Mouse (Mus musculus) forebrain, embryonic 11.5 days (tissue): ENCODE results near the gene Lrrc71. TPM values are rescaled to one million over a fixed set of nuclear protein-coding genes. Genes with fewer than 3 reads are reported as not detected.

Experiments
- ATAC-seq: fragments of 200-750 bp; cut with Nextera tagmentation; replicated peaks from 2 replicates; pipeline ENCODE4 v1.8.0; 2017; ENCODE audit warnings: moderate TSS enrichment; ENCODE audit not compliant: low FRiP score
- DNase-seq: peaks from one replicate; pipeline ENCODE4 v3.0.0-alpha.2; 2017; ENCODE audit warnings: low spot score
- H3K27ac ChIP-seq: fragments of 300-500 bp; sonication (generic); 2 replicates; pipeline ENCODE4 v1.5.1; 2014; ENCODE audit warnings: low read depth, low read length
- H3K27me3 ChIP-seq: fragments of 300-500 bp; sonication (generic); 2 replicates; pipeline ENCODE4 v1.6.1; 2014; ENCODE audit warnings: mild to moderate bottlenecking, low read length, mixed read lengths; ENCODE audit not compliant: control insufficient read depth, insufficient read depth
- H3K36me3 ChIP-seq: fragments of 300-500 bp; sonication (generic); 2 replicates; pipeline ENCODE4 v1.6.1; 2014; ENCODE audit warnings: mild to moderate bottlenecking, low read length, moderate library complexity, mixed read lengths; ENCODE audit not compliant: control insufficient read depth, insufficient read depth
- H3K4me1 ChIP-seq: fragments of 300-500 bp; sonication (generic); replicated peaks from 2 replicates; pipeline ENCODE4 v1.6.1; 2014; ENCODE audit warnings: low read length, mixed read lengths; ENCODE audit not compliant: control insufficient read depth, insufficient read depth
- H3K4me2 ChIP-seq: fragments of 300-500 bp; sonication (generic); 2 replicates; pipeline ENCODE4 v1.6.1; 2014; ENCODE audit warnings: low read depth, mild to moderate bottlenecking, low read length, moderate library complexity, mixed read lengths; ENCODE audit not compliant: severe bottlenecking
- H3K4me3 ChIP-seq: fragments of 300-500 bp; sonication (generic); 2 replicates; pipeline ENCODE4 v1.5.1; 2014; ENCODE audit warnings: low read depth, low read length
- H3K9ac ChIP-seq: fragments of 300-500 bp; sonication (generic); 2 replicates; pipeline ENCODE4 v1.6.1; 2014; ENCODE audit warnings: low read length
- H3K9me3 ChIP-seq: fragments of 300-500 bp; sonication (generic); 2 replicates; pipeline ENCODE4 v1.6.1; 2016; ENCODE audit warnings: low read length, mixed read lengths; ENCODE audit not compliant: control insufficient read depth
- WGBS: fragments of 180-500 bp; shearing (Covaris S2); extraction: QIAGEN DNeasy Blood & Tissue Kit; methylation state at CpG from one replicate; pipeline ENCODE4 v1.1.7; 2014; 5-methylcytosine and 5-hydroxymethylcytosine counted together
- polyA plus RNA-seq: library from polyadenylated mRNA; unstranded; fragments of >200 nt; fragmentation: Nextera tagmentation; extraction: Ambion mirVana; gene quantifications from 2 replicates; pipeline ENCODE4 v1.2.1, GENCODE M21; 2014

The Lrrc71 gene
- polyA plus RNA-seq, 1 experiment from 2014 or later: 0.24 TPM

DNA sequence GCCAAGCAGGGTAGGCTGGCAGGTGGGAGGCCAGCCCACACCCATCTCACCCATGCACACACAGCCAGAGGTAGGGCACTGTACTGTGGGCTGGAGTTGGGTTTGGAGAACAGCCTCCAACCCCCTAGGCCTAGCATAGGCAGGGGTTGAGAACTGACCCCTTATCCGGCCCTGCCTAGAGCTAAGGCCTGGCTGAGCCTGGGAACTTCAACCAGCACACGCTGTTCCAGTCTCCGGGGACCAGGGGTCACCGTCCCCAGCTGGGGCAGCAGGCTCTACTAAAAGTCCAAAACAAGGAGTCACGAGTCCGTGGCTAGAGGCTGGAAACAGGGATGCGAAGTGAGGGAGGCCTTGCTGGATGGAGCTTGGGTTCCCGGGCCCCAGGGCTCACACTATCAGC is 19.3 kb upstream of the Lrrc71 start:
- peaks cover 7% of the 10 kb centered on the region; the same call in 1 of the 2 replicates for H3K4me1 ChIP-seq
- H3K9me3 ChIP-seq: no peaks in the 10 kb centered on the region
- H3K27me3 ChIP-seq: peaks cover 11% of the 10 kb centered on the region; the same call in 1 of the 2 replicates
- no peak overlapping the region for H3K9ac ChIP-seq
- H3K36me3 ChIP-seq: no peaks in the 10 kb centered on the region
- no peak overlapping the region for H3K27ac ChIP-seq
- 82% methylated on average over 8 of the region's 8 CpGs for WGBS
- DNase-seq (no peak), ATAC-seq (no peak)
- H3K4me2 ChIP-seq: no peak overlapping the region
- no peak overlapping the region for H3K4me3 ChIP-seq

- peaks cover 7% of the 10 kb centered on the region; the same call in 1 of the 2 replicates for H3K4me1 ChIP-seq
- ATAC-seq (no peak), DNase-seq (no peak)
- no peak overlapping the region for H3K27ac ChIP-seq
- H3K9ac ChIP-seq: no peak overlapping the region
- H3K9me3 ChIP-seq: no peaks in the 10 kb centered on the region
- 84% methylated on average over 3 of the region's 3 CpGs for WGBS
- H3K4me3 ChIP-seq: no peak overlapping the region
- no peaks in the 10 kb centered on the region for H3K36me3 ChIP-seq
- H3K27me3 ChIP-seq: peaks cover 11% of the 10 kb centered on the region; the same call in 1 of the 2 replicates
- H3K4me2 ChIP-seq: no peak overlapping the region
Measured at GRCm38 (mm10) chr3:87766284-87766667, 17.9 kb upstream of the Lrrc71 start.

DNA sequence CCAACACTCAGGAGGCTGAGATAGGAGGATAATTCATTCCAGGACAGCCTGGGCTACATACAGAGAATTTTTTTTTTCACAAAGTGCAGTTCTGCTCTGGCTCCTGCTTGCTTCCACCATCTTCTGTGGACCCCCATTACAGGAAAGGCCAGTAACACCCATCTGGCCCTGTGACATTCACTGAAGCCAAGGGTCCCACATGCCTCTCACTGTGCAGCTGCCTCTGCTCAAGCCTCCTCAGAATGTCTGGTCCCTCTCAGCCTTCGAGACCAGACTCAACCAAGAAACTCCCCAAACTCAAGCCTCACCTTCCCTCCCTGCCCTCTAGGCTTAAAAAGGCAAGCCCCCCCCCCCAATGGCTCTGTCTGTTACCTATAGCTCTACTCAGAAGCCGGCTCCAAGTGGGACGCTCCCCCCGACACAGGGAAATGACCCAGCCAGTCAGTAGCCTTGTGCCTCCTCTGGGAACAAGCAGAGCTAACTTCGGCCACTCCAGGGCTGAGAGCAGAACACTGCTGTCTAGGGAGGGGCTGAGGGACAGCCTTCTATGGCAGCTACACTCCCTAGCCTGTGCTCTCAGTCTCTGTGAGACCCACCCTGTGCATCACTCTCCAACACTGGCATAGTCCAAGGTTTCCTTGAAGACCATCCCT is 17.3 kb upstream of the Lrrc71 start:
- Histone ChIP-seq H3K4me2 (no peak overlapping the region), H3K4me1 (peaks cover 7% of the 10 kb centered on the region; the same call in 1 of the 2 replicates), H3K27me3 (peaks cover 11% of the 10 kb centered on the region; the same call in 1 of the 2 replicates), H3K9ac (no peak overlapping the region), H3K9me3 (no peaks in the 10 kb centered on the region), H3K27ac (0 out of 2 replicates have a peak overlapping the region, but pooled peaks have one; percentile 3), H3K36me3 (no peaks in the 10 kb centered on the region), H3K4me3 (no peak overlapping the region)
- 76% methylated on average over 5 of the region's 5 CpGs for WGBS
- ATAC-seq (no peak), DNase-seq (no peak)

DNA sequence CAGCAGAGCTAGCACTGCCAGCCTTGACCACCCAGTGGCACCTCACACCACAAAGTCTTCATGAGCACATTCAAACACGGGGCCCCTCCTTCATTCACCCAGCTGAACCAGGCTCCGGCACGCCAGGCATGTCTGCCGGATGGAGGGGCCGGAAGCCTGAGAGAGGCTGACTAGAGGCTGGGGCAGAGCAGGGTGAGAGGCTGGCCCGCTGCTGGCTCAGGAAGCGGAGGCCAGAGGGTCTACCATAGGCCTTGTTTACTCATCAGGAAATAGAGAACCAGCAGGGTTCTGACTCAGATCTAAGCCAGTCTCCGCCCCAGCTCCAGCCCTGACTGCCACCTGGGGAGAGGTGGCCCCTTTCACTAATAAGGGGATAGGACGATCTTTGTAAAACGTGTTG is 16.7 kb upstream of the Lrrc71 start:
- Histone ChIP-seq H3K27me3 (peaks cover 11% of the 10 kb centered on the region; the same call in 1 of the 2 replicates), H3K9me3 (no peaks in the 10 kb centered on the region), H3K9ac (no peak overlapping the region), H3K4me2 (no peak overlapping the region), H3K4me1 (peaks cover 7% of the 10 kb centered on the region; the same call in 1 of the 2 replicates), H3K27ac (0 out of 2 replicates have a peak overlapping the region, but pooled peaks have one; percentile 3), H3K4me3 (no peak overlapping the region), H3K36me3 (no peaks in the 10 kb centered on the region)
- ATAC-seq (no peak), DNase-seq (peak; percentile 67)
- WGBS: 12% methylated on average over 10 of the region's 10 CpGs

DNA sequence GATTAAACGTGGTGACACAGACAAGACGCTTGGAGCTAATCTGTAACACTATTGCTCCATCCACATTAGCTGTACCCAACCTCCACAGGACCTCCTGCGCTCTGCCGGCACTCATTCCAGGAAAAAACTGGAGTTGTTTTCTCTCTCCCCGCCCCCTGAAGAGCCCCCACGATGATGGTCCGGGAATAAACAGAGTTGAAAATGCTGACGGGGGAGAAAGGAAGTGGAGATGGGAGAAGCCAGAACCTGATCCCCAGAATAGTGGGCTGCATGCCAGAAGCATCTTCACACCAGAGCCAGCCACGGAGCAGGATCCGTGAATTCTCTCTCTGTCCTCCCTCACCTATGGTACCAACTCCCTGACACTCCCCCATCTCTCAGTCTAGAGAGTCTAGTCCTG is 16.1 kb upstream of the Lrrc71 start:
- Histone ChIP-seq H3K4me1 (peaks cover 7% of the 10 kb centered on the region; the same call in 1 of the 2 replicates), H3K4me2 (no peak overlapping the region), H3K27ac (0 out of 2 replicates have a peak overlapping the region, but pooled peaks have one; percentile 3), H3K4me3 (no peak overlapping the region), H3K36me3 (no peaks in the 10 kb centered on the region), H3K9me3 (no peaks in the 10 kb centered on the region), H3K27me3 (peaks cover 10% of the 10 kb centered on the region; the same call in 1 of the 2 replicates), H3K9ac (no peak overlapping the region)
- ATAC-seq: no peak
- 33% methylated on average over 10 of the region's 10 CpGs for WGBS
- DNase-seq: no peak

- Histone ChIP-seq H3K27ac (no peak overlapping the region), H3K4me2 (0 out of 2 replicates have a peak overlapping the region, but pooled peaks have one; percentile 8), H3K9ac (no peak overlapping the region), H3K27me3 (peaks cover 4% of the 10 kb centered on the region; the same call in 1 of the 2 replicates), H3K36me3 (no peaks in the 10 kb centered on the region), H3K9me3 (no peaks in the 10 kb centered on the region), H3K4me1 (peaks cover 7% of the 10 kb centered on the region; the same call in 1 of the 2 replicates), H3K4me3 (no peak overlapping the region)
- ATAC-seq (no peak), DNase-seq (peak; percentile 60)
- 24% methylated on average over 15 of the region's 15 CpGs for WGBS
Measured at GRCm38 (mm10) chr3:87763683-87764289, 15.4 kb upstream of the Lrrc71 start.

DNA sequence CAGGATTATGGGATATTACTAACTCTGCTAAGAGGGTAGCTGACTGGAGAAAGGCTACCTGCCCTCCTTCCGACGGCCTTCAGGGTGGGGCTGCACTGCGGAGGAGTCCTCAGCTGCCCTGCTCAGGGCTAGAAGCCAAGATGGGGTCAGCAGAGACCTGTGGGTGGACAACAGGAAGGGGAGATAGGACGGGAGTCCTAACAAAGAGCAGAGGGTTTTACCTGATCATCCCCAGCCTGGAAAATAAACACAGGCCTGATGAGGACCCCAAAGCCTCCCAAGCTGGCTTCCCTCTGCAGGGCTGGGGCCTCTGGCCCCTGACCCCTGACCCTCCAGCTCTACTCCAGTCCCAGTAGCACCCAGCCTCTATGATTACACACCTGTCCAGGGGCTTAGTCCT is 14.8 kb upstream of the Lrrc71 start:
- Histone ChIP-seq H3K27ac (no peak overlapping the region), H3K9me3 (no peaks in the 10 kb centered on the region), H3K27me3 (peaks cover under 1% of the 10 kb centered on the region; the same call in 1 of the 2 replicates), H3K4me2 (no peak overlapping the region), H3K4me3 (no peak overlapping the region), H3K36me3 (no peaks in the 10 kb centered on the region), H3K9ac (no peak overlapping the region), H3K4me1 (peaks cover 7% of the 10 kb centered on the region; the same call in 1 of the 2 replicates)
- DNase-seq (no peak), ATAC-seq (no peak)
- 51% methylated on average over 4 of the region's 4 CpGs for WGBS

DNA sequence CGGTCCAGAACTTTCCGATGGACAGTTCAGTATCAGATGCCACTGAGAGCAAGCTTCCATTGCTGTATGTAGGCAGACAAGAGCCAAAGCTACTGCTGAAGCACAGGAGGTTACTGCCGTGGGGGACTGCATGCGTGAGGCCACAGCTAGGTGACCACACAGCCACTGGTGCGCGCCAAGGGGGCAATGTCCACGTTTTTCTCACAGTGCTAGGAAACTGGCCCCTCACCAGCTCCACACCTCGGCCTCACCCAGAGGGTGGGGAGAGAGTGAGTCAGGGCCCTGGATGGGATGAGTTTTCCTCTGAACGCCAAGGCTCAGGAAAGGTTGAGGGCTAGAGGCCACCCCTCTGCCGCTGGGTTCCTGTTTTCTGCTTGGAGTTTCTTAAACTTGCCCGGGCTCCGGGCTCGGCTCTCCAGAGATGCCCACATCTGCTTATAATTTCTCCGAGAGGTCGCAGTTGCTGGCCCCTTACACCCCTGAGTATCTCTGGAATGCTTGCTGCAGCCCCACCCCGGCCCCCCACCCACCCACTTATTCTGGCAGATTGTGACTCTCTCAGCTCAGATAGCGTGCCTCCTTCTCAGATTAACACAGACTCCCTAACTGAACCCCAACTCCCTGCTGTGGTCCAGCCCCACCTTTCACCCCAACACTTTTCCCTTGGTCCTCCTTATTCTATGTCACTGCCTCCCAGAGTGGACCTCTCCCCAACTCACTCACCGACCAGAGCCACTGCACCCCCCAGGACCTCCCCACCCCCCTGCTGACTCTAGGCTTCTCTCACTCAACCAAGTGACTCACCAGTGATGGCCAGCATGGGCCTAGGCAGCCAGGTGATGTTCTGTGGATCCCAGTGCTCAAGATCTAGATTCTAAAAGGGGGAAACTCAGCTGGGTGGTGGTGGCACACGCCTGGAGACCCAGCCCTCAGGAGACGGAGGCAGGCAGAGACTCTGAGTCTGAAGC is 13.3 kb upstream of the Lrrc71 start:
- H3K4me1 ChIP-seq: peaks cover 7% of the 10 kb centered on the region; the same call in 1 of the 2 replicates
- H3K9me3 ChIP-seq: no peaks in the 10 kb centered on the region
- WGBS: 77% methylated on average over 20 of the region's 20 CpGs
- no peak for ATAC-seq
- no peak overlapping the region for H3K9ac ChIP-seq
- no peaks in the 10 kb centered on the region for H3K36me3 ChIP-seq
- no peak overlapping the region for H3K27ac ChIP-seq
- no peaks in the 10 kb centered on the region; the same call in 1 of the 2 replicates for H3K27me3 ChIP-seq
- no peak overlapping the region for H3K4me2 ChIP-seq
- DNase-seq: no peak
- no peak overlapping the region for H3K4me3 ChIP-seq
